In genomic region chr2:115854007-115854827, GRCm38 (mm10) we compare ENCODE assay signal across 11 mouse cellular contexts.
DNase-seq lines count a peak whose midpoint lies in the region; ATAC-seq and TF ChIP-seq lines count a peak whose summit lies in the region.
"Had no signal": no experiment of that assay in that cellular context is flagged by ENCODE, and none has a peak within 500 bp of the region (broad histone marks: within the 10 kb centered on the region; RNA-seq: fewer than 3 reads in every experiment).

No protein-coding gene starts in this region.

- DNase-seq in kidney, adult 8-10 months = no peak
- no peak for DNase-seq in hindbrain, postnatal 0 days (ENCODE audit: low spot score)
- DNase-seq in adrenal gland, adult 2 months = no peak
- no peak for DNase-seq in frontal cortex, postnatal 25 days (ENCODE audit: low spot score in 2 of 2)
- DNase-seq in thymus, postnatal 36 days = no peak
- DNase-seq: right cerebral cortex, adult 18-20 months had no signal

- peak overlapping the region; percentile 69 for H3K4me2 ChIP-seq in kidney, embryonic 16.5 days (replicated peaks; ENCODE audit: low read depth, low read length)
- H3K4me2 ChIP-seq in embryonic facial prominence, embryonic 13.5 days = peak overlapping the region; percentile 56
- peak overlapping the region; percentile 49 for H3K4me2 ChIP-seq in hindbrain, postnatal 0 days (ENCODE audit: low read depth, low read length)
- H3K4me2 ChIP-seq in neural tube, embryonic 13.5 days = peak overlapping the region; percentile 59

- 13% methylated on average over 14 of the region's 14 CpGs for WGBS in kidney, embryonic 16.5 days
- WGBS in embryonic facial prominence, embryonic 13.5 days = 8% methylated on average over 14 of the region's 14 CpGs
- 21% methylated on average over 14 of the region's 14 CpGs for WGBS in hindbrain, postnatal 0 days
- WGBS in neural tube, embryonic 13.5 days = 15% methylated on average over 14 of the region's 14 CpGs

- H3K9ac ChIP-seq in kidney, embryonic 16.5 days (replicated peaks; ENCODE audit: low read length) = peak overlapping the region; percentile 47
- H3K9ac ChIP-seq in embryonic facial prominence, embryonic 13.5 days = no peak overlapping the region
- no peak overlapping the region; the same call in 1 of the 2 replicates for H3K9ac ChIP-seq in hindbrain, postnatal 0 days (replicated peaks; ENCODE audit: low read length)
- H3K9ac ChIP-seq in neural tube, embryonic 13.5 days = peak overlapping the region; percentile 55; the same call in 1 of the 2 replicates
- H3K9ac ChIP-seq: liver, embryonic 14.5 days had no signal

- no peak for TF ChIP-seq CTCF in hindbrain, postnatal 0 days (IDR thresholded peaks at IDR 0.05; ENCODE audit: low read depth)

- H3K27ac ChIP-seq in kidney, embryonic 16.5 days (ENCODE audit: low read length) = peak overlapping the region; percentile 72
- no peak overlapping the region for H3K27ac ChIP-seq in embryonic facial prominence, embryonic 13.5 days
- H3K27ac ChIP-seq in hindbrain, postnatal 0 days = no peak overlapping the region; the same call in 1 of the 2 replicates
- peak overlapping the region; percentile 59 for H3K27ac ChIP-seq in neural tube, embryonic 13.5 days (replicated peaks)
- H3K27ac ChIP-seq: liver, embryonic 14.5 days had no signal

- no peaks in the 10 kb centered on the region for H3K36me3 ChIP-seq in kidney, embryonic 16.5 days (ENCODE audit: insufficient read depth, low read length)
- no peaks in the 10 kb centered on the region for H3K36me3 ChIP-seq in embryonic facial prominence, embryonic 13.5 days
- H3K36me3 ChIP-seq in hindbrain, postnatal 0 days (ENCODE audit: insufficient read depth, low read length) = no peaks in the 10 kb centered on the region
- H3K36me3 ChIP-seq in neural tube, embryonic 13.5 days = no peaks in the 10 kb centered on the region
- H3K36me3 ChIP-seq: G1E had no signal

- H3K27me3 ChIP-seq in kidney, embryonic 16.5 days (ENCODE audit: insufficient read depth, low read length) = 0 out of 2 replicates have a peak, but pooled peaks cover 4% of the 10 kb centered on the region
- peaks cover 87% of the 10 kb centered on the region for H3K27me3 ChIP-seq in embryonic facial prominence, embryonic 13.5 days
- H3K27me3 ChIP-seq in hindbrain, postnatal 0 days (ENCODE audit: insufficient read depth, low read length) = peaks cover 16% of the 10 kb centered on the region
- H3K27me3 ChIP-seq in neural tube, embryonic 13.5 days = peaks cover 43% of the 10 kb centered on the region

- H3K4me1 ChIP-seq in kidney, embryonic 16.5 days (ENCODE audit: insufficient read depth, low read length) = peaks cover 49% of the 10 kb centered on the region
- peaks cover 16% of the 10 kb centered on the region for H3K4me1 ChIP-seq in embryonic facial prominence, embryonic 13.5 days
- no peaks in the 10 kb centered on the region for H3K4me1 ChIP-seq in hindbrain, postnatal 0 days (ENCODE audit: insufficient read depth, low read length)
- peaks cover 65% of the 10 kb centered on the region for H3K4me1 ChIP-seq in neural tube, embryonic 13.5 days (replicated peaks)

- no peak for ATAC-seq in kidney, embryonic 16.5 days (ENCODE audit: low FRiP score, low TSS enrichment)
- no peak for ATAC-seq in embryonic facial prominence, embryonic 13.5 days (ENCODE audit: insufficient number of reproducible peaks, insufficient read depth, low FRiP score, low TSS enrichment, low read depth)
- ATAC-seq in hindbrain, postnatal 0 days = no peak
- ATAC-seq in neural tube, embryonic 13.5 days (ENCODE audit: low read depth) = no peak

- H3K4me3 ChIP-seq in kidney, embryonic 16.5 days (ENCODE audit: low read length) = peak overlapping the region; percentile 27
- H3K4me3 ChIP-seq in embryonic facial prominence, embryonic 13.5 days = peak overlapping the region; percentile 33
- H3K4me3 ChIP-seq in hindbrain, postnatal 0 days (ENCODE audit: low read length) = no peak overlapping the region
- peak overlapping the region; percentile 26 for H3K4me3 ChIP-seq in neural tube, embryonic 13.5 days

- no peaks in the 10 kb centered on the region for H3K9me3 ChIP-seq in kidney, embryonic 16.5 days (ENCODE audit: low read length)
- no peaks in the 10 kb centered on the region for H3K9me3 ChIP-seq in embryonic facial prominence, embryonic 13.5 days
- H3K9me3 ChIP-seq in hindbrain, postnatal 0 days (ENCODE audit: low read length) = no peaks in the 10 kb centered on the region
- no peaks in the 10 kb centered on the region for H3K9me3 ChIP-seq in neural tube, embryonic 13.5 days

Comparison
In these comparisons a context has a peak if more than half of its experiments do, and no peak if none do; other contexts are left out.
1. H3K27ac ChIP-seq: peak in kidney, embryonic 16.5 days (single experiment) and neural tube, embryonic 13.5 days (single experiment); none in embryonic facial prominence, embryonic 13.5 days (single experiment) and hindbrain, postnatal 0 days (single experiment).
2. H3K9ac ChIP-seq: peak in kidney, embryonic 16.5 days (single experiment) and neural tube, embryonic 13.5 days (single experiment); none in embryonic facial prominence, embryonic 13.5 days (single experiment) and hindbrain, postnatal 0 days (single experiment).
3. Peak in every context shown above with its lines, with median percentiles within 50 percentile points of each other: H3K4me2 ChIP-seq.